Mouse (Mus musculus): Measurements from ENCODE around the gene Rtl9. TPM values are rescaled to one million over a fixed set of nuclear protein-coding genes. Genes with fewer than 3 reads are reported as not detected.

The Rtl9 gene
- polyA plus RNA-seq, 1 experiment = 0.02 TPM

DNA sequence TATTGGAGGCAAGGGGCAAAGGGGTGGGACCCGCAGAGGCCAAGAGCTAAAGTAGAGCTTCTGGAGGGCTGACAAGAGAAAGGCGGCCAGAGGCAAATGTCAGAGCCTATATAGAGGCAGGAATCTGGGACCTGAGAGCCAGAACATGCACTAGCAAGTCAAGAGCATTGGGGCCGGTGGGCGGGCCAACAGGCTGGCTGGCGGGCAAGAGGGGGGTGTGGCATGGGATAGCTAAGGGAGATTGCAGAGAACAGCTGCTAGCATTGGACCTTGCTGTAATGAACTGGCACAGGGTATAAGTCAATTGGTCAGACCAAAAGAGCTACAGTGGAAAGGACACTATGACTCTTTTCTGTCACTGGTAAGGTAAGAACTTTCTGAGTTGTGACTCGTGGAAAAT, 1.8 kb upstream of the Rtl9 start:
- H3K36me3 ChIP-seq (ENCODE audit: control insufficient read depth, insufficient read depth, low read length) = no peaks in the 10 kb centered on the region
- no peak overlapping the region for H3K27ac ChIP-seq (ENCODE audit: control insufficient read depth, insufficient read depth, low read depth, low read length)
- H3K4me1 ChIP-seq (ENCODE audit: control insufficient read depth, insufficient read depth, low read length) = no peaks in the 10 kb centered on the region
- no peak for TF ChIP-seq CTCF (IDR thresholded peaks at IDR 0.05; ENCODE audit: control insufficient read depth, insufficient read depth, insufficient replicate concordance, low read depth, low read length)
- H3K27me3 ChIP-seq (ENCODE audit: control insufficient read depth, insufficient read depth, low read length) = no peaks in the 10 kb centered on the region
- H3K4me3 ChIP-seq (ENCODE audit: control insufficient read depth, low read depth, low read length) = no peak overlapping the region

DNA sequence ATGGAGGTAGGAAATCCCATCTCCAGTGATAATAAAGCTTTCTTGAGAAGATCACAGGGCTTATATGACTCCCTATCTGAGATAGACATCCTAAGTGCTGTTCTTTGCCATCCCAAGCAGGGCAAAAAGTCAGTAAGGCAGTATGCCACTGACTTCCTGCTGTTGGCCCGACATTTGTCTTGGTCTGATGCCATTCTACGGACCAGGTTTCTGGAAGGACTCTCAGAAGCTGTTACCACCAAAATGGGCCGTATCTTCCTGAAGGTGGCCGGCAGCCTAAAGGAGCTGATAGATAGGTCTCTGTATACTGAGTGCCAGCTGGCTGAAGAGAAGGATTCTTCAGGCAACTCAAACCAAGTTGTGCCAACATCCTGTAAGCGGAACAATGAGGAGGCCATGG, 3.8 kb downstream of the Rtl9 start:
- H3K27me3 ChIP-seq (ENCODE audit: control insufficient read depth, insufficient read depth, low read length) = no peaks in the 10 kb centered on the region
- no peak overlapping the region for H3K4me3 ChIP-seq (ENCODE audit: control insufficient read depth, low read depth, low read length)
- no peak for TF ChIP-seq CTCF (IDR thresholded peaks at IDR 0.05; ENCODE audit: control insufficient read depth, insufficient read depth, insufficient replicate concordance, low read depth, low read length)
- no peak for TF ChIP-seq POLR2A (IDR thresholded peaks at IDR 0.05; ENCODE audit: control insufficient read depth, low read depth, low read length)

DNA sequence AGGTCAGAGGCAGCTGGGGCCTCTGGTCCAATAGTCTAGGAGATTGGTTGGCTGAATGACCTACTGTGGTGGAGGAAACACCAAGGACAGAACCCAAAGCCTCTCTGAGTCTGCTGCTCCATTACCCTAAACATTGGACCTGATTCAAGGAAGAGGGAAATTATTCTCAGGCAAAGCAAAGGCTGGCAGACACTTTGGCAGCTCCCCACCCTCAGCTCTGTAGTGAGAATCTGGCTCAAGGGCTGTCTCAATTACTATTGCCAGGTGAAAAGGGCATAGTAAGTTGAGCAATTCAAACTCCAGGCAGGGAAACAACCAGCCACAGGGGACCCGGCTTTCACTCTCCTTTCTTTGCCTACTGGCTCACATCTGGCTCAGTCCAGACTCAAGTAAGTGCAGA, 6.5 kb downstream of the Rtl9 start:
- Histone ChIP-seq H3K4me1 (ENCODE audit: control insufficient read depth, insufficient read depth, low read length) (no peaks in the 10 kb centered on the region), H3K27me3 (ENCODE audit: control insufficient read depth, insufficient read depth, low read length) (no peaks in the 10 kb centered on the region), H3K4me3 (ENCODE audit: control insufficient read depth, low read depth, low read length) (no peak overlapping the region), H3K27ac (ENCODE audit: control insufficient read depth, insufficient read depth, low read depth, low read length) (no peak overlapping the region), H3K36me3 (ENCODE audit: control insufficient read depth, insufficient read depth, low read length) (no peaks in the 10 kb centered on the region)
- TF ChIP-seq POLR2A (IDR thresholded peaks at IDR 0.05; ENCODE audit: control insufficient read depth, low read depth, low read length) (no peak), CTCF (IDR thresholded peaks at IDR 0.05; ENCODE audit: control insufficient read depth, insufficient read depth, insufficient replicate concordance, low read depth, low read length) (no peak)

More for the DNA sequence above, 3.8 kb downstream of the Rtl9 start:
- Histone ChIP-seq H3K4me1 (ENCODE audit: control insufficient read depth, insufficient read depth, low read length) (no peaks in the 10 kb centered on the region), H3K27ac (ENCODE audit: control insufficient read depth, insufficient read depth, low read depth, low read length) (no peak overlapping the region), H3K36me3 (ENCODE audit: control insufficient read depth, insufficient read depth, low read length) (no peaks in the 10 kb centered on the region)

DNA sequence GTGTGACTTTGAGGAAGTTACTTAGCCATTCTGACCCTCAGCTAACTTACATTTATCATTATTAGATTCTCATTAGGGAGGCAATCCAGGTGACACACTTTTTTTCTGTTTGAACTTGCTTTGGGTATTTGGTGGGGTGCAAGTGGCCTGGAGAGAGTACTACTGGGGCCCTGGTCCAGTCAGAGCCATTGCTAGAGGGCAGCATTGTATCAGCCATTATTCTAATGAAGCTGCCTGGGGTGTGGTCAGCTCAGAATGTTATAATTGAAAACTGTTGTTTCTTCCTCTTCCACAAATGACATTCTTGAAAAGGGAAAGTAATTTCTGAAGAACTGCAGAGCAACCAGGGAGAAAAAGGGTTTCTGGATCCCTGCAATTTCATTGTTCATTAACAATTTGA, 13.2 kb downstream of the Rtl9 start:
- no peak overlapping the region for H3K4me3 ChIP-seq (ENCODE audit: control insufficient read depth, low read depth, low read length)
- TF ChIP-seq CTCF (IDR thresholded peaks at IDR 0.05; ENCODE audit: control insufficient read depth, insufficient read depth, insufficient replicate concordance, low read depth, low read length) (no peak), POLR2A (IDR thresholded peaks at IDR 0.05; ENCODE audit: control insufficient read depth, low read depth, low read length) (no peak)

More for the DNA sequence above, 13.2 kb downstream of the Rtl9 start:
- Histone ChIP-seq H3K36me3 (ENCODE audit: control insufficient read depth, insufficient read depth, low read length) (no peaks in the 10 kb centered on the region), H3K27me3 (ENCODE audit: control insufficient read depth, insufficient read depth, low read length) (no peaks in the 10 kb centered on the region), H3K4me1 (ENCODE audit: control insufficient read depth, insufficient read depth, low read length) (no peaks in the 10 kb centered on the region), H3K27ac (ENCODE audit: control insufficient read depth, insufficient read depth, low read depth, low read length) (no peak overlapping the region)

Other genes with a start within 250 kb of the Rtl9 start
- 0.66 and 0.99 TPM in 2 replicates for gene Ammecr1, start 132.9 kb upstream of the Rtl9 start, polyA plus RNA-seq (2012; rRNA removed)

Data from testis, adult 2 months (tissue).